Mouse (Mus musculus) 3134 (cell line): ENCODE data around the gene Hcn1.
A peak's percentile ranks its signal among the peaks of the same experiment; 100 is the strongest.

Experiments
- DNase-seq: peaks from one replicate; pipeline ENCODE4 v3.0.0-alpha.2; 2011; ENCODE audit warnings: low spot score; ENCODE audit not compliant: insufficient read length; ENCODE audit errors: extremely low read depth

The Hcn1 gene

DNA sequence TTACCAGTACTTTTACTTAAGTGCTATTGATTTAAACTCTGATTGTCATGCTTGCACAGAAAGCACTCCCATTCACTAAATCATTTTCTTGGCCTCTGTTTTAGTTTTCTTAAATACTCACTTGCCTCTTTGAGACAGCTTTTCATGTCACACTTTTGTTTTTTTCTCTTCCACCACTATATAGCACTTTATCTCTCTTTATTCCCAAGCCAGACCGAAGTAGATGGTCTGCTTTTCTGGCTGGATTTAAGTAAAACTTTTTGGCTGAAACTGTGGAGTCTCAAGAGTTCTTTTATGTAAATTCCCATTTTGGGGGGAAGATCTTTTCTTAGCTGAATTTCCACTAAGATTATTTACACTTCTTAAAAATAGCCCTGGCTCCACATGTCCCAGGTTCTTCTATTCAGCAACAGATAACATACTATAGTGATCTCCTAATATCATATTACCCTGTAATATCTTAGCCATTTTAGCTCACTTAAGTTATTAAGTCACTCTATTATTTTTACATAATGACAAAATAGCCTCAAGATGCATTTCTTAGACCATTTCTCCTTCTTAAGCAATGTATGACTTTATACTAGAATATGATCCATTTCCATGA lies 92.7 kb downstream of the Hcn1 start:
- no peak for DNase-seq

DNA sequence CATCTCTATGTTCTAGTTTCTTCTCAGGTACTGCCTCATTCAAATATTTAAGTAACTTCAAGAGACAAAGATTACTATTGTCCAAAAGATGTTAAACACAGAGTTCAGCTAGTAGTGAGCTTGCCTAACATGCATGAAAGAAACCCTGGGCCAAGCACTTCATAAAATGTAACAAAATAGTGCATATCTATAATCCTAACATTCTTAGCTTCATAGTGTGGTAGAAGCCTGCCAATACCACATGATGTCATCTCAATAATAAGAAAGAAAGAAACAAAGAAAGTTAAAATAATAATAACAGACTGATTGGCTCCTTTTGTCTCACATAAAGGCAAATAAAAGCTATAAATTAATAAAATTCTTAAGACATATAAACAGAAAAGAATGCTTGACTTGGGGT lies 103.5 kb downstream of the Hcn1 start:
- no peak for DNase-seq

DNA sequence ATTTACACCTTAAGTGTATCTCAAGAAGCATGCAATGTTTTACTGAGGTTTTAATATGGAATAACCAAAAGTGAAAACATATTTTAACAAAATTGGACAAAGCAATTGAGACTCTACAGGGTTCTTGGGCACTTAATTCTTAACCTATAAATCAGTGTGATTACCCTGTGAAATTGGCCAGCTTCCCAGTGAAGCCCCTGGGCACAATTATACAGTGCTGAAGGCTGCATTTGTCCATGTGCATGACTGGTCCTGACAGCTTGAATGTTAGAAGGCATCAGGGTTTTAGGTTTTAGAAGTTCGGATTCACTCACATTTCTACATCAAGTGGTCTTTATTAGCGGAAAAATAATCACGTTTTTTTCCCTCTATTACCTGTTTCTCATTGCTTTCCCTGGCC lies 103.9 kb downstream of the Hcn1 start:
- no peak for DNase-seq

DNA sequence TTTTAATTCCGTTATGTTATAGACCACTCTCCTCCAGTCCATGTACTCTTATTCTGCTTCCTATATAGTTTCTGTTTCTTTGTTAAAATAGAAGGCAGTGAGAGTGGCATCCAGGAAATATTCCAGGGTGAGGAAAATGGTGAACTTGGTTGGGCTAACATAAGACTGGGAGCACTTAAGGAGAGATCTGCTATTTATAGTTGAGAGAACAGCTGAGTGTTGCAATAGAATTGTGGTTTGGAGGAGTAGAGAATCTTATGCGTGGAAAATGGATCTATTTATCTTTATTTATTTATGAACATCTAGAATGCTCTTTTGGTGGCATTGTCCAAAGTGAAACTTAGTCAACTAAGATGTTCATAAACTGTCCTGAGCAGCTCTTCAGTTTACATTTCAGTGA lies 104.4 kb downstream of the Hcn1 start:
- no peak for DNase-seq

DNA sequence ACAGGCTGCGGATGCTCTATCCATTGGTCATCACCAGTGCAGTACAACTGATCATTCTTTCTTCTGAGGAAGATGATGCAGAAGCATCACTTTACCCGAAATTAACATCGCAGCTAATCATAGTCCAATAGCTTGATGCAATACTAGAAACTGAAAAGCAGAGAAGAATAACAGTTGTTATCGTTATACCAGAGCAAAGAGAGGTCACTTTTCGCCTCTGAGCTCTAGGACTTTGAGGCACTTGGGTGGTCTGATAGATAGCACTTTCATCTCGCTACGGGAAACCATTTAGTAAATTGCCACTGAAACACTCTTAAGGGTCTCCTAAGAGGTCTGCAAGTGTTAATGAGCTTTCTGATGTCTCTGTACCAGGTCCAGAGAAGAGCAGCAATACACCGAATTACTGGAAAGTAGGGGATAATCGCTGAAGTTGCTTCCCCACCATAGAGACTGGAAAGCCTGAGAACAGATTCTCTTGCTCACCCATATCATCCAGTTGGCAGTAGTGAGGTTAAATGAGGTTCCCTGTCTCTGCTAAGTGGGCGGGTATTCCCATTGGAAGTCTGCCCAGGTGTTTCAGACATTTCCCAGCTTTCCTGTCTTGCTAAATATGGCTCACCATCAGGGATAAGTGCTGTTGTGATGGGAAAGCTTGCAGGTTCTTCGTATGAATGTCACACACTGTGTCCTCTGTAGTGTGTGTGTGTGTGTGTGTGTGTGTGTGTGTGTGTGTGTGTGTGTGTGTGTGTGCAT lies 105.0 kb downstream of the Hcn1 start:
- DNase-seq = no peak

DNA sequence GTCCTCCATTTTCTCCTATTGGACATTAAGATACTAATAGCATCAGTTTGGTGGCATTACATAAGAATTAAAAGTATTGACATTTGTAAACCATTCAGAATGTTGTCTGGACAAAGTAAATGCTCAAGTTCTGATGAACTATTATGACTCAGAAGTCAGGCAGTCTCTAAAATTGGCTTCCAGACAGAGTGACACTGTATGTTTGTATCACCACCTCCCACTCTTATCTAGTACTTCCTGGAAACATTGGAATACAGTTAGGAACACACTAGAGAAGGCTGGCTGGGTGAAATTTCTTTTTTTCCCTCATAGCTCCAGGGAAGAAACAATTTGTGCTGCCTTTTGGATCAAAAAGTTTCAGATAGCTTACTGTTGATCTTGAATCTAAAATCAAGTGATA lies 108.7 kb downstream of the Hcn1 start:
- no peak for DNase-seq

DNA sequence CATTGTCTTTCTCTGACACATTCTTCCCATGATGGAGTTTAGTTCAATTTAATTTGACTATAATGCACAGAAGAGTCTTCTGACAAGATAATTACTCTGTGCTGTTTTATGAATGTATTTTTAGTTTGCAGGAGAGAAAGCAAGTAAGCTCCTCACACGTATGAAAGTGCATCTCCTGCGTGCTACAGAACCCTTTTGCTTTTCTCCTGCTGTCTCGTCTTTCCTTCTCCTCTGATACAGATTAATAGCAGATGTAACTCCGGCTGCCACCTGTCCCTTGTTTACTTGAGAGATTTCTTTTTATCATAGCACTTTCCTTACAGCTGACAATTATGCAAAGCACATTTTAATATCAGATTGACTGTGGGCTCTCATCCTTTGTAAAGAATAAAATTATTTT lies 120.0 kb downstream of the Hcn1 start:
- no peak for DNase-seq

DNA sequence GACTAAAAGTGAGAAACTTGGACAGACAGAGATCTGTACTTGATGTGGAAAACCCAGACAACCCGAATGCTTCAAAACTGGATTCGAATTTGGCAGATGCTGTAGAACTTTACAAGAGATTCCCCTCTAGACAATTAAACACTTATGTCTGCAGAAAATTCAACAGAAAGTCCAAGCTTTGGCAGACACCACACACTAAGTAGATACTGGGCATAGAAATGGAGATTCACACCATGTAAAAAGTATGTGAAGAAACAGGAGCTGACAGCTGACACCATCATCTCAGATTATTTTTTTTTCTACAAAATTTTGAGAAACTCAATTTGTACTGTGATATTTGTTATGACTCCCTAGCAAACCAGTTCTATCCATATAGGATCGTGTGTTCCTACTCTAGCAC lies 122.0 kb downstream of the Hcn1 start:
- DNase-seq = no peak

DNA sequence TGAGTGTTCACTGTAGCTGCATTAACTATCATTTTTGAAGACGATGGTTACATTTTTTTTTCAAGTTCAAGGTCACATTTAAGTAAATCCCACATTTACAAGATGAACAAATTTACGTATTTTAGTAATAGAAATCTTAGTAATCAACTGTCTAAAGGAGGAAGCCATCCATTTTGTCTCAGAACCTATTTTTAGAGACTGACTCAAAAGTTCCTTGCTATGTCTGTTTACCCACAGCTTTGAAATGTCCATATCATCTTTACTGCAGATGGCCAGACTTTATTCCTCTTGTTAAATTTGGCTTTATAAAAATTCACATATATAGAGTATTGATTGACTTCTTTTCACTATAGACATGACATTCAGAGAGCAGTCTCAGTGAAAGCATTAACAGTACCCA lies 126.3 kb downstream of the Hcn1 start:
- DNase-seq = no peak

DNA sequence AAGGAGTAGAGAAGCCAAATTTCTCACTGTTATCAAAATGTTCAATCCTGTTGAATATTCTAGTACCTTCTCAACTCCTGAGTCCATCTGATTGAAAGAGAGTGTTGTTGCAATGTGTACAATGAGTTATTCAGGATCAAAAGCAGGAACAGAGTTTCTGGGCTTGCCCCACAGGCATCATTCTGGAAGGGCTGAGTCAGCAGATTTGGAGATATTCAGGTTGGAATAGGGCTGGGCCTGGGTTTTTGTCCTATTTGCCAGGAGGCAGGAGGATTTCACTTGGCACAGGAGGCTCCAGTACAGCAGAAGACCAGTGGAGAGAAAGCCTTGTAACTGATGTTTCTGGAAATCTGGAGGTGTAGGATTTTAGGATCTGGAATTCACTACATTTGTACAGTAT lies 130.6 kb downstream of the Hcn1 start:
- no peak for DNase-seq

DNA sequence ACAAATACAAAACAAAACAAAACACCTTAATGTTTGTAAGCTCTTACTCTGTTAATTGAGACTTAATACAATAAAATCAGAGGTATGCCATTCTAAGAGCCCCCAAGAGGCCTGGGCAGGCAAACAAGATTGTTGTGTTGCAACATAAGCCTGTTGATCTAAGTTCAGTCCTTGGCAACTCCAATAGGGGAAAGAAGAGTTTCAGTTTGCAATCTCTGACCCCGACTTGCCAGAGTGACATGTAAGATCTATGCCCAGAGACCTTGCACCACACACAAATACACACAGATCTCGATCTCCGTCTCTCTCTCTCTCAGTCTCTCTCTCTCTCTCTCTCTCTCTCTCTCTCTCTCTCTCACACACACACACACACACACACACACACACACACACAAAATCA lies 142.3 kb downstream of the Hcn1 start:
- DNase-seq = no peak

DNA sequence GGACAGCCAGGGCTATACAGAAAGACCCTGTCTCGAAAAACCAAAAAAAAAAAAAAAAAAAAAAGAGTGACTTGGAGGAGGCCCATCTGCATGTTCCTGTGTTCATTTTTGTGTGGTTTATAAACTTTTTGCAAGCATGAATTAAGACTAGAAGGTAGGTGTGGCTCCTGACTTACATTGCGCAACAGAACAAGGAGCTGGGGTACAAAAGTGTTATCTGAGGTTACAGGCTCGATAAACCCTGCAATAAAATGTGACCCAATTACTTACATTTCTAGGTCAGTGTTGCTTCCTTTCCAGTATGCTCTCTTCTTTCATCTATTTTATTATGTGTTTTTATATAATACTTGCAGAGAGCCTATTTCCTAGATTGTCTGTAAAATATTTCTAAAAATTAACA lies 143.1 kb downstream of the Hcn1 start:
- DNase-seq = no peak

DNA sequence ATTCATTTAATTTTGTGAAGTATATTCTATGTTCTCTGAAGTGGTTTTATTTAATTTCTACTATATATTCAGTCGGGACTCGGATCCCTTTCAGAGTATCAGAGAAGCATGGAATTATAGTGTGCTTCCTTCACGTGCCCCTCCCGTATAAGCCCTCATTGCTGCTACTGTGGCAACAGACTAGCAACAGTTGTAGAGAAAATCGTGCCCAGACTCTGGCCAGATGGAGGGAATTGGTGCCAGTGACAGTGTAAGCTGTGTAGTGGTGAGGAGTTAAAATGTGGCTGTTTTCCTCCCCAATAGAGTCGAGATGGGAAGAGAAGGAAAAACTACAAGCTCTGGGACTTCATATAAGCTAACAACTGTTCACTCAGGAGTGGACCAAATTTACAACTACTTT lies 163.4 kb downstream of the Hcn1 start:
- DNase-seq = no peak

DNA sequence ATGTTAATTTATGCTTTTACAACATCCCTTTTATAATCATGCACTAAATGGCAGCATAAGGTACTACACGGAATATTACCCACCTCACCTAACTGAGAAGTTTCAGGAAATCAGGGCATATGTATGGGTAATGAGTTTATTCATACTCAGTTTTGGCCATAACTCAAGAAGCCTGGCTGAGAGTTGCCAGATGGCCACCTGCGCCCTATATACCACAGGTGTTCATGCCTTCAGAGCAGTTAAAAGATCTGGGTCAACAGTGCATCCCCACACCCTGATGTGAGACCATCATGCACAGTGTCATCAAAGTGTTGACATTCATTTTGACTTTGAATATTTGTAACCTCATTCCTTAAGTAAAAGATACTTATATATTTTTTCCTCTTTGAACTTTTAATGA lies 183.3 kb downstream of the Hcn1 start:
- no peak for DNase-seq

DNA sequence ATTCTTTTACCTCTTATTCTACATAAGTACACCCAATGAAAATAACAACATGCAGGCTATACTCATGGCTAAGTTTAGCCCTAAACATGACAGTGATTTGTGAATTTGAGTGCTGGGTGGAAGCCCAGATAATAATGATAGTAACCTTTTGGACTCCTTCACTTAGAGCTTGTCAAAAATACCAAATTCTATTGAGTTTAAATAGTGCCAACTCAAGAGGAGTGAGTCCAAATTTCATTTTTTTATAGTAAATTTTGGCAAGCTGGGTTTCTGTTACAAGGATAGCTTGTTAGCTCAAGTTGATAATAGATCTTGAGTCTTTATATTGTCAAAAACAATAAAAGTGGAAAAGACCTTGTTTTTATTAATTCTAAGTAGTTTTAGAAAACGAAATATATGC lies 190.7 kb downstream of the Hcn1 start:
- no peak for DNase-seq

DNA sequence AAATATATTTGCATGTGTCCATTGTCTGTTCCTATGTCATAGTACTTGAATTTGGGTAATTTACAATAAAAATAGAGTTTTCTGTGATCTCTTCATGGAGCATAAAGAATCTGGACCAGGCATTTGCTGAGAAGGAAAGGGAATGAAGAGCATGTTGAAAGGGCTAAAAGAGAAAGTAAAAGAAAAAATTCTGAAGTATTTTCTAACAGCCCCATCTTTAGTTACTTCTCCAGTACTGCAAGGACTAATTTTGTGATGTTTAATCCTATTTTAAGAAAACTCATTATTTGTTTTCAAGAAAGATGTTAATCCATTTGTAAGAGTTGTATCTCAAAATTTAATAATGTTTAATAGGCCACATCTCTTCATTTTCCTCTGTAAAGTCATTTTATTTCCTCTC lies 198.9 kb downstream of the Hcn1 start:
- DNase-seq = peak; percentile 6

DNA sequence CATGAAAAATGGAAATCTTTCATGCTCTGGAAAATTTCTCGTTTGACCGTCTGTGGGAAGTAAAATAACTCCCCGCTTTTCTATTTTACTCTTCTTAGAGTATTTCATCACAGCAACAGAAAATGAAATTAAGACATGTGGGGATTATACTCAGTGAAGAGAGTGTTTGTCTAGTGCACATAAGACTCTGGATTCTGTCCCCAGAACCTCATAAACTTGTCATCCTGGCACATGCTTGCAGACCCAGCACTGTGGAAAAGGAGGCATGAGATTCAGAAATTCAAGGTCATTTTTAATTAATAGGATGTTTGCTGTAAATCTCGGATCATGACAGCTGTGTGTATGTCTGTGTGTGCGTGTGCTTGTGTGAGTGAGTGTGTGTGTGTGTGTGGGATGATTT lies 225.5 kb downstream of the Hcn1 start:
- no peak for DNase-seq

DNA sequence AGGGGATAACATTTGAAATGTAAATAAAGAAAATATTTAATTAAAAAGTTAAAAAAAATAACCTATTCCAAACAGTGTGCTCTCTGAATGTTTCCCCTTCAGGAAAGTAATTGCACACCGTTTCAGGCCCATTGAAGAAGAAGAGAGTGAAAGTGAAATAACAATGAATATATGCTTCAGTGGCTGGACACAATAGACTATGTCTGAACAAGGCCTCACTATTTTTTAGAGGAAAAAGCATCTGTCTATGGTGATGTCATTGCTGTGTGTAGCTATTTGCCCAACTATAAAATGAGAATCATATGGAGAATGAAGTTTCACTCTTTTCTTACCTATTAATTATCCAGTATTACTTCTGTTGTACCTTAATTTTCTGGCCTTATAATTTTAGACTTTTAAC lies 234.5 kb downstream of the Hcn1 start:
- no peak for DNase-seq

DNA sequence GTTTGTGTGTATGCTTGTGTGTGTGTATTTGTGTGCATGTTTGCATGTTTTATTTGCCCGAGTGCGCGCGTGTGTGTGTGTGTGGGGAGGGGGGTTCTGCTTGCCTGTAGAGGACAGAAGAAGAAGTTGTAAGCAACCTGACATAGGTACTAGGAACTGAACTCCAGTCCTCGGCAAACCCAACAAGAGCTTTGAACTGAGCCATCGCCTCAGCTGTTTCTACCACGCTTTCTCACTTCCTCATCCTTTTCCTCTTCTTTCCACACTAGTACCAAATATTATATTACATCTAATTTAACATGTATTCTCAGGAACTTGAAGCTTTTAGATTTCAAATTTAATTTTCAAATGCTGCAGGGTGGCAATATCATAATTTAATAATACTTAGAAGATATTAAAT lies 236.1 kb downstream of the Hcn1 start:
- DNase-seq = no peak

DNA sequence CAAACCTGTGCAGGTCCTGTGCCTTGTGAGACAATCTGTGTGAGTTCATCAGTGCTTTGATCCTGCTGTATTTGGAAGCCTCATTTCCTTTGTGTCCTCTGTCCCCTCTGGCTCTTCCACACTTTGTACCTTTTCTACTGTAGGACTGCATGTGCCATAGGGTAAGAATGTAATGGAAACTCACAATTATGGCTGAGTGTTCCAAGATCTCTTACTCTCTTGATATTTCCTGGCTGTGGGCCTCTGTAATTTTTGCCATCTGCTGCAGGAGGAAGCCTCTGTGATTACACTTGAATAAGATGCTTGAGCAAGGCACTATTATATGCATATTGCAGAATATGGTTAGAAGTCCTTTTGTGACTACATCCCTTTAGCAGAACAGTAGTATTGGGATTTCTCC lies 240.2 kb downstream of the Hcn1 start:
- no peak for DNase-seq

DNA sequence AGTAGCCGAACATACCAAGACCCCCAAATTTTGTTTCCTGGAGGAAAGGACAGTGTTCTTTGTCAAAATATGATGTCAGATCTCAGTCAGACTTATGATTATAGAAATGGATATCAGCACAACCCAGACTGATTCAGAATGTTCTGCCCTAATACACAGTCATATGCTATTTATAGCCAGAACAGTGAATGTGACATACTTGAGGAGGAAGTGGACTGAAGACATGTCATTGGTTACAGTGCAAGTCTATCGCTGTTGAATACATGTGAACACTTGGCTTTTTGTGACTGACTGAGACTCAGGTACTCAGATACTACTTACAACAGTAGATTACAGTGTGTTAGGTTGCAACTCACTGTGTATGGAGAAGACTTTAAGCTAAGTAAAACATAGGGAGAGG lies 245.2 kb downstream of the Hcn1 start:
- DNase-seq = no peak

DNA sequence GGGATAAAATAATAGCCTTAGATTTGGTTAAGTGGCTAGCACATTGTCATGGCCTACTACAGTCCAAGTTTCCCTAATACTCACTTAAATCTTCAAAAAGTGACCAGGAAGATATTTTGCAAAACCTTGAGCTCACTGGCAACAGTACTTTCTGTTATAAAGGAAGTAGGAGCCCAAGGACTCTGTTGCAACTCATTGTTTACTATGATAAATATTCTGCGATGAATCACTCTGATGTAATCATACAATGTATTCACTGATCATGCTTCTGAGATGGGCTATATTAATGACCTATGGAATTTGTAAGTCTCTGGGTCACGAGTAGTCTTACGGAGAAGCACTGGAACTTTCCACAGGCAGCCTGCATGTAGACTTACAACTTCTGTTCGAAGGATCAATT lies 246.6 kb downstream of the Hcn1 start:
- no peak for DNase-seq
